Mouse (Mus musculus) E14TG2a.4 (cell line): ENCODE results near the gene Helz.

Source experiments
- CTCF ChIP-seq: conservative IDR thresholded peaks from 2 replicates; pipeline ENCODE4 v1.5.1; 2014; ENCODE audit warnings: low read length
- POU5F1 ChIP-seq: IDR thresholded peaks from 2 replicates; pipeline ENCODE4 v1.6.1; 2014; ENCODE audit warnings: low read length, borderline replicate concordance

DNA sequence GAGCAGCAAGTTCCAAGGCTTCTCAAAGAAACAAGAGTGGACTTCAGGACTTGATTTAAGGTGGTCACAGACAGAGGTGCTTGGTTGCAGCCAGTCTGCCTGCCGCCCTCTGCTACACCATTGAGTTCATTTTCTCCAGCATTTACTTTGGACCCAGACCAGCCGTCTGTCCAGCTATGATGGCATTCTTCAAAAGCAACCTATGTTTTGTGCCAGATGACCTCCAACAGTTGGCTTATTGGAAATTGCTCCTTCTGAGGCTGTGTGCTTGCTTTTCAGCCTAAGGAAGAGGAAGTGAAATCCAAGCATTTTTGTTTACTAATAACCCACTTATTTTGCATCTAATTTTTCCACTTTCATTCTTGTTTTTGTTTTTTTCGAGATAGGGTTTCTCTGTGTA is 19.7 kb downstream of the Helz start:
- TF ChIP-seq POU5F1 (no peak), CTCF (no peak)
